Mouse (Mus musculus) MEL (cell line): ENCODE data around the gene Hoxc10. TPM values are rescaled to one million over a fixed set of nuclear protein-coding genes. Genes with fewer than 3 reads are reported as not detected.

ENCODE experiments used
- DNase-seq: peaks from one replicate; pipeline ENCODE4 v3.0.0; 2011; ENCODE audit warnings: low read depth, low spot score
- H3K27ac ChIP-seq: 2 replicates; pipeline ENCODE4 v1.5.1; 2012; ENCODE audit warnings: low read depth, mild to moderate bottlenecking, control low read depth, low read length, moderate library complexity; ENCODE audit not compliant: control insufficient read depth
- H3K27me3 ChIP-seq, 2 experiments: fragments of 150-350 bp in 1 of 2; sonication (generic) in 1 of 2; 2 replicates each; pipeline ENCODE4 v1.6.1; 2012; ENCODE audit warnings: low read length in 2 of 2, mild to moderate bottlenecking in 2 of 2, improper control_type of control experiment in 1 of 2, moderate library complexity in 1 of 2; ENCODE audit not compliant: insufficient read depth in 2 of 2, control insufficient read depth in 1 of 2
- H3K36me3 ChIP-seq, 2 experiments: 2 replicates each; pipeline ENCODE4 v1.6.1; 2012 to 2014; ENCODE audit warnings: low read length in 2 of 2, improper control_type of control experiment in 1 of 2, inconsistent platforms in 1 of 2, mild to moderate bottlenecking in 1 of 2; ENCODE audit not compliant: insufficient read depth in 2 of 2, control insufficient read depth in 1 of 2
- H3K4me1 ChIP-seq, 2 experiments: fragments of 150-350 bp in 1 of 2; sonication (generic) in 1 of 2; 2 replicates each; pipeline ENCODE4 v1.6.1; 2012; ENCODE audit warnings: low read length in 2 of 2, improper control_type of control experiment in 1 of 2, mild to moderate bottlenecking in 1 of 2; ENCODE audit not compliant: insufficient read depth in 2 of 2, control insufficient read depth in 1 of 2
- H3K4me3 ChIP-seq, 2 experiments: fragments of 150-350 bp in 1 of 2; sonication (generic) in 1 of 2; 2 replicates each; pipeline ENCODE4 v1.5.1; 2012; ENCODE audit warnings: low read depth in 2 of 2, low read length in 2 of 2, mild to moderate bottlenecking in 2 of 2, moderate library complexity in 2 of 2, control low read depth in 1 of 2, improper control_type of control experiment in 1 of 2; ENCODE audit not compliant: control insufficient read depth in 1 of 2, insufficient read depth in 1 of 2
- H3K79me2 ChIP-seq: 2 replicates; pipeline ENCODE4 v1.6.1; 2012; ENCODE audit warnings: mild to moderate bottlenecking, low read length, moderate library complexity; ENCODE audit not compliant: control insufficient read depth, poor library complexity, insufficient read depth
- H3K9ac ChIP-seq: 2 replicates; pipeline ENCODE4 v1.6.1; 2012; ENCODE audit warnings: low read depth, mild to moderate bottlenecking, control low read depth, low read length, moderate library complexity; ENCODE audit not compliant: control insufficient read depth, poor library complexity, severe bottlenecking
- H3K9me3 ChIP-seq: fragments of 150-350 bp; sonication (generic); replicated peaks from 2 replicates; pipeline ENCODE4 v1.6.1; 2012; ENCODE audit warnings: mild to moderate bottlenecking, low read length, improper control_type of control experiment, moderate library complexity; ENCODE audit not compliant: insufficient read depth
- CHD2 ChIP-seq: IDR thresholded peaks from 2 replicates; pipeline ENCODE4 v1.6.1; 2011; ENCODE audit warnings: low read length, improper control_type of control experiment
- CTCF ChIP-seq, 3 experiments: IDR thresholded peaks in 2 of 3; conservative IDR thresholded peaks in 1 of 3; 2 replicates each; pipeline ENCODE4 v1.5.1; 2011 to 2012; ENCODE audit warnings: low read length in 3 of 3, low read depth in 2 of 3, mild to moderate bottlenecking in 2 of 3, improper control_type of control experiment in 1 of 3, inconsistent platforms in 1 of 3, mixed read lengths in 1 of 3, moderate library complexity in 1 of 3; ENCODE audit not compliant: control insufficient read depth in 1 of 3, insufficient read depth in 1 of 3, poor library complexity in 1 of 3, severe bottlenecking in 1 of 3
- E2F4 ChIP-seq: IDR thresholded peaks from 2 replicates; pipeline ENCODE4 v1.6.1; 2011; ENCODE audit warnings: low read depth, low read length, improper control_type of control experiment, borderline replicate concordance
- ELF1 ChIP-seq: IDR thresholded peaks from 2 replicates; pipeline ENCODE4 v1.6.1; 2014; ENCODE audit warnings: low read depth, mild to moderate bottlenecking, inconsistent platforms, low read length, improper control_type of control experiment, moderate library complexity
- ETS1 ChIP-seq: IDR thresholded peaks from 2 replicates; pipeline ENCODE4 v1.6.1; 2012; ENCODE audit warnings: low read depth, mild to moderate bottlenecking, inconsistent platforms, low read length, improper control_type of control experiment, moderate library complexity
- JUND ChIP-seq: IDR thresholded peaks from 2 replicates; pipeline ENCODE4 v1.6.1; 2011; ENCODE audit warnings: low read depth, mild to moderate bottlenecking, improper control_type of control experiment, low read length
- MAFK ChIP-seq: IDR thresholded peaks from 2 replicates; pipeline ENCODE4 v1.6.1; 2011; ENCODE audit warnings: low read depth, mild to moderate bottlenecking, low read length, improper control_type of control experiment, borderline replicate concordance
- MAX ChIP-seq: IDR thresholded peaks from 2 replicates; pipeline ENCODE4 v1.6.1; 2011; ENCODE audit warnings: low read length, improper control_type of control experiment
- MXI1 ChIP-seq: IDR thresholded peaks from 2 replicates; pipeline ENCODE4 v1.6.1; 2011; ENCODE audit warnings: mild to moderate bottlenecking, low read depth, low read length, improper control_type of control experiment
- MYB ChIP-seq: IDR thresholded peaks from 2 replicates; pipeline ENCODE4 v1.6.1; 2011; ENCODE audit warnings: mild to moderate bottlenecking, low read depth, low read length, improper control_type of control experiment
- MYC ChIP-seq: IDR thresholded peaks from 2 replicates; pipeline ENCODE4 v1.6.1; 2011; ENCODE audit warnings: low read depth, mild to moderate bottlenecking, low read length, improper control_type of control experiment, moderate library complexity
- NRF1 ChIP-seq: IDR thresholded peaks from 2 replicates; pipeline ENCODE4 v1.6.1; 2014; ENCODE audit warnings: low read depth, mild to moderate bottlenecking, inconsistent platforms, low read length, improper control_type of control experiment, moderate library complexity; ENCODE audit not compliant: poor library complexity, insufficient read depth, severe bottlenecking
- POLR2AphosphoS2 ChIP-seq: IDR thresholded peaks from 2 replicates; pipeline ENCODE4 v1.6.1; 2011; ENCODE audit warnings: low read length, improper control_type of control experiment
- RAD21 ChIP-seq: IDR thresholded peaks from 2 replicates; pipeline ENCODE4 v1.6.1; 2011; ENCODE audit warnings: mild to moderate bottlenecking, low read depth, low read length, improper control_type of control experiment
- TBP ChIP-seq: IDR thresholded peaks from 2 replicates; pipeline ENCODE4 v1.8.0; 2011; ENCODE audit warnings: low read depth, low read length, improper control_type of control experiment
- UBTF ChIP-seq: IDR thresholded peaks from 2 replicates; pipeline ENCODE4 v1.6.1; 2012; ENCODE audit warnings: low read depth, mild to moderate bottlenecking, inconsistent platforms, low read length, improper control_type of control experiment, moderate library complexity, borderline replicate concordance; ENCODE audit not compliant: insufficient read depth
- ZC3H11A ChIP-seq: IDR thresholded peaks from 2 replicates; pipeline ENCODE4 v1.6.1; 2012; ENCODE audit warnings: low read depth, mild to moderate bottlenecking, inconsistent platforms, low read length, improper control_type of control experiment
- ZNF384 ChIP-seq: IDR thresholded peaks from 2 replicates; pipeline ENCODE4 v1.6.1; 2012; ENCODE audit warnings: low read depth, mild to moderate bottlenecking, inconsistent platforms, low read length, improper control_type of control experiment
- polyA plus RNA-seq, 2 experiments: library from polyadenylated mRNA; stranded (reverse) in 1 of 2; unstranded in 1 of 2; fragments of >175 nt in 1 of 2; fragments of >200 nt in 1 of 2; gene quantifications; 2 replicates each; pipeline versions ENCODE4 v1.2.1 to v1.2.4; 2012; ENCODE audit warnings: low replicate concordance in 2 of 2, low read depth in 1 of 2; ENCODE audit not compliant: insufficient read length in 2 of 2, insufficient read depth in 1 of 2, missing spikeins in 1 of 2
- total RNA-seq: library from RNA; depleted of rRNA; stranded (reverse); fragments of 300-350 nt; gene quantifications from 2 replicates; pipeline ENCODE4 v1.2.3, GENCODE M21; 2012

Hoxc10 gene
- total and polyA plus RNA-seq, 3 experiments = 6.8 to 24.8 TPM; not detected in 1

GRCm38 (mm10) chr15:102983716-102984115 is 17.1 kb downstream of the Hoxc10 start:
- Histone ChIP-seq H3K27me3 (no peaks in the 10 kb centered on the region), H3K4me3 (no peak overlapping the region), H3K4me1 (peaks cover 7 to 17% of the 10 kb centered on the region in 2 experiments), H3K36me3 (peaks cover 0 to 13% of the 10 kb centered on the region in 2 experiments; a peak in 3 of 4 replicates), H3K27ac (no peak overlapping the region), H3K9me3 (no peaks in the 10 kb centered on the region), H3K9ac (no peak overlapping the region), H3K79me2 (peaks cover 24% of the 10 kb centered on the region)
- no peak for DNase-seq
- TF ChIP-seq RAD21 = no peak
- no peak for TF ChIP-seq JUND
- TF ChIP-seq ZNF384 = no peak
- no peak for TF ChIP-seq MYB
- no peak for TF ChIP-seq CTCF (IDR thresholded peaks at IDR 0.05 in 2 of 3, conservative IDR thresholded peaks at IDR 0.05 in 1 of 3; ENCODE audit: control insufficient read depth in 1 of 3, insufficient read depth in 1 of 3, low read depth in 2 of 3, low read length in 3 of 3, poor library complexity in 1 of 3, severe bottlenecking in 1 of 3)
- TF ChIP-seq MXI1 = no peak
- no peak for TF ChIP-seq NRF1
- no peak for TF ChIP-seq ELF1

- H3K36me3 ChIP-seq = peaks cover 0 to 8% of the 10 kb centered on the region in 2 experiments; a peak in 3 of 4 replicates
- H3K79me2 ChIP-seq = peaks cover 18% of the 10 kb centered on the region
- DNase-seq = no peak
- peaks cover under 1 to 10% of the 10 kb centered on the region in 2 experiments for H3K4me1 ChIP-seq
- H3K27me3 ChIP-seq = no peaks in the 10 kb centered on the region
- TF ChIP-seq RAD21 (no peak), ZC3H11A (no peak), MAFK (no peak), MAX (no peak), TBP (no peak), UBTF (no peak), MYC (no peak), E2F4 (no peak), ELF1 (no peak), POLR2AphosphoS2 (no peak), CHD2 (no peak), ETS1 (no peak)
- H3K9me3 ChIP-seq = no peaks in the 10 kb centered on the region
- no peak overlapping the region for H3K9ac ChIP-seq
- no peak overlapping the region for H3K27ac ChIP-seq
- H3K4me3 ChIP-seq = no peak overlapping the region
These were observed 17.9 kb downstream of the Hoxc10 start for GRCm38 (mm10) chr15:102984521-102984920.
